Mouse (Mus musculus): Measurements from ENCODE around the gene Plekhh3. TPM values are rescaled to one million over a fixed set of nuclear protein-coding genes. Genes with fewer than 3 reads are reported as not detected.

Plekhh3 gene
- polyA plus RNA-seq, 1 experiment from 2014 or later = 28.7 TPM

GRCm38 (mm10) chr11:101185441-101185840 is 14.3 kb upstream of the Plekhh3 start:
- Histone ChIP-seq H3K4me1 (peaks cover 13% of the 10 kb centered on the region), H3K27ac (replicated peaks) (no peak overlapping the region), H3K36me3 (0 out of 2 replicates have a peak, but pooled peaks cover 6% of the 10 kb centered on the region), H3K9me3 (replicated peaks) (no peaks in the 10 kb centered on the region), H3K4me3 (replicated peaks) (no peak overlapping the region), H3K4me2 (replicated peaks) (no peak overlapping the region), H3K27me3 (no peaks in the 10 kb centered on the region), H3K9ac (no peak overlapping the region)
- WGBS = 91% methylated on average over 4 of the region's 4 CpGs
- ATAC-seq (ENCODE audit: insufficient number of reproducible peaks, low FRiP score, low TSS enrichment, low read depth) = no peak

GRCm38 (mm10) chr11:101184984-101185383 is 13.8 kb upstream of the Plekhh3 start:
- no peaks in the 10 kb centered on the region for H3K27me3 ChIP-seq
- WGBS = 81% methylated on average over 12 of the region's 12 CpGs

GRCm38 (mm10) chr11:101182771-101183517 is 11.8 kb upstream of the Plekhh3 start:
- H3K4me1 ChIP-seq = peaks cover 9% of the 10 kb centered on the region; the same call in 1 of the 2 replicates
- ATAC-seq (ENCODE audit: insufficient number of reproducible peaks, low FRiP score, low TSS enrichment, low read depth) = no peak
- no peak overlapping the region for H3K9ac ChIP-seq
- peaks cover 12% of the 10 kb centered on the region; the same call in 1 of the 2 replicates for H3K27me3 ChIP-seq
- 0 out of 2 replicates have a peak, but pooled peaks cover 6% of the 10 kb centered on the region for H3K36me3 ChIP-seq
- no peak overlapping the region for H3K4me3 ChIP-seq (replicated peaks)
- H3K4me2 ChIP-seq (replicated peaks) = no peak overlapping the region
- 71% methylated on average over 14 of the region's 14 CpGs for whole genome bisulfite sequencing
- H3K27ac ChIP-seq (replicated peaks) = no peak overlapping the region
- H3K9me3 ChIP-seq (replicated peaks) = no peaks in the 10 kb centered on the region

More at GRCm38 (mm10) chr11:101184984-101185383, 13.8 kb upstream of the Plekhh3 start:
- no peak for ATAC-seq (ENCODE audit: insufficient number of reproducible peaks, low FRiP score, low TSS enrichment, low read depth)
- 0 out of 2 replicates have a peak, but pooled peaks cover 6% of the 10 kb centered on the region for H3K36me3 ChIP-seq
- no peak overlapping the region for H3K9ac ChIP-seq
- H3K4me1 ChIP-seq = peaks cover 9% of the 10 kb centered on the region
- H3K27ac ChIP-seq (replicated peaks) = no peak overlapping the region
- no peak overlapping the region for H3K4me2 ChIP-seq (replicated peaks)
- H3K9me3 ChIP-seq (replicated peaks) = no peaks in the 10 kb centered on the region
- H3K4me3 ChIP-seq (replicated peaks) = no peak overlapping the region

- H3K4me1 ChIP-seq = peaks cover 18% of the 10 kb centered on the region
- 88% methylated on average over 11 of the region's 11 CpGs for WGBS
- no peak overlapping the region for H3K27ac ChIP-seq (replicated peaks)
- no peak overlapping the region for H3K9ac ChIP-seq
- no peak for ATAC-seq (ENCODE audit: insufficient number of reproducible peaks, low FRiP score, low TSS enrichment, low read depth)
- H3K9me3 ChIP-seq (replicated peaks) = no peaks in the 10 kb centered on the region
- H3K27me3 ChIP-seq = peaks cover 21% of the 10 kb centered on the region
- H3K4me2 ChIP-seq (replicated peaks) = no peak overlapping the region
- H3K4me3 ChIP-seq (replicated peaks) = no peak overlapping the region
- 0 out of 2 replicates have a peak, but pooled peaks cover 4% of the 10 kb centered on the region for H3K36me3 ChIP-seq
Observed at GRCm38 (mm10) chr11:101181961-101182360, 10.8 kb upstream of the Plekhh3 start.

GRCm38 (mm10) chr11:101180846-101181740 is 9.9 kb upstream of the Plekhh3 start:
- H3K36me3 ChIP-seq = no peaks in the 10 kb centered on the region
- H3K9ac ChIP-seq = no peak overlapping the region
- 36% methylated on average over 10 of the region's 10 CpGs for WGBS
- no peak overlapping the region for H3K4me2 ChIP-seq (replicated peaks)
- peaks cover 29% of the 10 kb centered on the region for H3K27me3 ChIP-seq
- H3K27ac ChIP-seq (replicated peaks) = no peak overlapping the region
- H3K4me1 ChIP-seq = peaks cover 27% of the 10 kb centered on the region
- no peak overlapping the region for H3K4me3 ChIP-seq (replicated peaks)
- no peaks in the 10 kb centered on the region for H3K9me3 ChIP-seq (replicated peaks)
- no peak for ATAC-seq (ENCODE audit: insufficient number of reproducible peaks, low FRiP score, low TSS enrichment, low read depth)

- Histone ChIP-seq H3K4me1 (peaks cover 30% of the 10 kb centered on the region), H3K36me3 (no peaks in the 10 kb centered on the region), H3K9ac (no peak overlapping the region), H3K4me2 (replicated peaks) (no peak overlapping the region), H3K9me3 (replicated peaks) (no peaks in the 10 kb centered on the region), H3K27me3 (peaks cover 34% of the 10 kb centered on the region), H3K27ac (replicated peaks) (no peak overlapping the region), H3K4me3 (replicated peaks) (no peak overlapping the region)
- no peak for ATAC-seq (ENCODE audit: insufficient number of reproducible peaks, low FRiP score, low TSS enrichment, low read depth)
- WGBS = 74% methylated on average over 17 of the region's 17 CpGs
Observed at GRCm38 (mm10) chr11:101180261-101180660, 9.1 kb upstream of the Plekhh3 start.

- H3K4me1 ChIP-seq = peaks cover 40% of the 10 kb centered on the region
- WGBS = 77% methylated on average over 15 of the region's 15 CpGs
- no peak overlapping the region for H3K4me2 ChIP-seq (replicated peaks)
- peaks cover 43% of the 10 kb centered on the region for H3K27me3 ChIP-seq
- no peak for ATAC-seq (ENCODE audit: insufficient number of reproducible peaks, low FRiP score, low TSS enrichment, low read depth)
- H3K36me3 ChIP-seq = no peaks in the 10 kb centered on the region
- no peaks in the 10 kb centered on the region for H3K9me3 ChIP-seq (replicated peaks)
- H3K27ac ChIP-seq (replicated peaks) = no peak overlapping the region
- H3K9ac ChIP-seq = no peak overlapping the region
- H3K4me3 ChIP-seq (replicated peaks) = no peak overlapping the region
Observed at GRCm38 (mm10) chr11:101179306-101179705, 8.2 kb upstream of the Plekhh3 start.

- Histone ChIP-seq H3K4me1 (peaks cover 49% of the 10 kb centered on the region), H3K4me2 (replicated peaks) (peak overlapping the region; percentile 10; the same call in 1 of the 2 replicates), H3K27me3 (peaks cover 46% of the 10 kb centered on the region), H3K36me3 (no peaks in the 10 kb centered on the region), H3K9me3 (replicated peaks) (no peaks in the 10 kb centered on the region), H3K4me3 (replicated peaks) (no peak overlapping the region), H3K9ac (no peak overlapping the region), H3K27ac (replicated peaks) (no peak overlapping the region)
- no peak for ATAC-seq (ENCODE audit: insufficient number of reproducible peaks, low FRiP score, low TSS enrichment, low read depth)
- 50% methylated on average over 36 of the region's 36 CpGs for WGBS
Observed at GRCm38 (mm10) chr11:101178061-101179058, 7.2 kb upstream of the Plekhh3 start.

GRCm38 (mm10) chr11:101176933-101177773 is 6.0 kb upstream of the Plekhh3 start:
- H3K27ac ChIP-seq (replicated peaks) = no peak overlapping the region
- no peaks in the 10 kb centered on the region for H3K36me3 ChIP-seq
- H3K27me3 ChIP-seq = peaks cover 46% of the 10 kb centered on the region
- peak overlapping the region; percentile 50; the same call in 1 of the 2 replicates for H3K4me2 ChIP-seq (replicated peaks)
- no peak for ATAC-seq (ENCODE audit: insufficient number of reproducible peaks, low FRiP score, low TSS enrichment, low read depth)
- H3K9me3 ChIP-seq (replicated peaks) = no peaks in the 10 kb centered on the region
- no peak overlapping the region for H3K9ac ChIP-seq
- 27% methylated on average over 22 of the region's 22 CpGs for WGBS
- H3K4me1 ChIP-seq = peaks cover 60% of the 10 kb centered on the region
- peak overlapping the region; percentile 32; the same call in 1 of the 2 replicates for H3K4me3 ChIP-seq (replicated peaks)
